Mouse (Mus musculus) ES-Bruce4 (cell line): ENCODE measurements at regions not wholly inside any gene's neighbourhood (a gene's known extent, or its start where the extent isn't known, plus 50 kb on each side); places are given as distances from the start of the nearest gene placed in this dataset.

Experiments
- H3K27ac ChIP-seq: 2 replicates; pipeline ENCODE4 v1.5.1; 2012; ENCODE audit warnings: low read length, inconsistent platforms; ENCODE audit not compliant: insufficient read depth
- H3K27me3 ChIP-seq: 2 replicates; pipeline ENCODE4 v1.6.1; 2012; ENCODE audit warnings: mild to moderate bottlenecking, low read length, inconsistent platforms; ENCODE audit not compliant: control insufficient read depth, poor library complexity, insufficient read depth, severe bottlenecking
- H3K36me3 ChIP-seq: 2 replicates; pipeline ENCODE4 v1.6.1; 2012; ENCODE audit warnings: inconsistent platforms, mild to moderate bottlenecking, low read length, moderate library complexity; ENCODE audit not compliant: control insufficient read depth, poor library complexity, insufficient read depth, severe bottlenecking
- H3K4me1 ChIP-seq: one replicate; pipeline ENCODE4 v1.8.1; 2011; ENCODE audit warnings: low read length; ENCODE audit not compliant: control insufficient read depth, insufficient read depth
- H3K4me3 ChIP-seq: 2 replicates; pipeline ENCODE4 v1.5.1; 2011; ENCODE audit warnings: low read depth, mild to moderate bottlenecking, low read length
- H3K9ac ChIP-seq: 2 replicates; pipeline ENCODE4 v1.6.1; 2012; ENCODE audit warnings: low read depth, mild to moderate bottlenecking, inconsistent platforms; ENCODE audit not compliant: poor library complexity, severe bottlenecking
- H3K9me3 ChIP-seq: replicated peaks from 2 replicates; pipeline ENCODE4 v1.6.1; 2012; ENCODE audit warnings: mild to moderate bottlenecking, low read length, inconsistent platforms; ENCODE audit not compliant: control insufficient read depth, poor library complexity, insufficient read depth, severe bottlenecking
- CTCF ChIP-seq: IDR thresholded peaks from one replicate; pipeline ENCODE4 v1.8.1; 2011; ENCODE audit warnings: low read depth, low read length
- EP300 ChIP-seq: IDR thresholded peaks from 2 replicates; pipeline ENCODE4 v1.6.1; 2011; ENCODE audit warnings: low read depth, low read length; ENCODE audit not compliant: insufficient read depth
- POLR2A ChIP-seq: IDR thresholded peaks from one replicate; pipeline ENCODE4 v1.8.1; 2011; ENCODE audit warnings: low read length; ENCODE audit not compliant: insufficient read depth

DNA sequence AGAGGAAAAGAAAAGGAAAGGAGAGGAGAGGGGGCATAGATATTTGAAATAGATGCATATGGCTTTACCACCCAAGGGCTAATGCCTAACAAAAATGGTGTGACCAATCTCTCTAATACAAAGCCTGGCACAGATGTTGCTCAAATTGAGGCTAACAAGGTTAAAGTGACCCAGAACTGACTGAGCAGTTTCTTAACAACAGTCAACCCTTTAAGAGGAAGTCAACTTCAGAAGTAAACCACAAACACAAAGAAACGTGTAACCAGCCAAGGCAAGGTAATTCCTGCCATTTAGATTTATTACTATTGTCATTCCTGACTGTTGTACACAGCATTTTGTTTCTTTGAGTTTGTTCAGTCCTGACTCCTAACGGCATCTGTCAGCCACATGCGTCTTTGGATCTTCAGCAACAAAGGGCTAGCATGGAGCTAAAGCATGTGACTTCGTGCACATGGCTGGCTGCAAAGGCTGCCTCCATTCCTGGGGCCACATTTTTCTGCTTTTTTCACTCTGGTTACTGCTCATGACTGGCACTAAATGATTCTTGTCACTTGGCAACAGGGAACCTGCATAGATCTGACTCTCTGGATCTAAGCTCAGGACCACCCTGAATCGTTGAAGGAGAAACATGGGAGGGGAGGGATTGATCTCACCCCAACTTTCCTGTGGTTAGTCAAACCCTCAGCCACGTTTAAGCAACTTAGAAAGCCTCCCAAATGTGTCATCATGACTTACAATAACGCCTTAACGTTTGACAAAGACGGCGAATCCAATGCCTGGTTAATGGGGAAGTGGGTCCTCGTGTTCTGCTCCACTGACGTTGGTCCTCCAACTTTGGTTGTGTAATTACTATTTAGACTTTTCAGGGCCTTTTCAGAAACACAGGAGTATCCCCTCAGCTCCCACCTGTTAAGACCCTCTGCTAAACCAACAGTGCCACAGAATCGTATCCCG, 115.3 kb upstream of the Thbs1 start:
- no peaks in the 10 kb centered on the region for H3K9me3 ChIP-seq
- no peak overlapping the region for H3K27ac ChIP-seq
- TF ChIP-seq EP300: no peak
- no peak for TF ChIP-seq CTCF
- no peak for TF ChIP-seq POLR2A
- no peaks in the 10 kb centered on the region; the same call in 1 of the 2 replicates for H3K27me3 ChIP-seq
- H3K9ac ChIP-seq: no peak overlapping the region
- H3K36me3 ChIP-seq: no peaks in the 10 kb centered on the region
- H3K4me1 ChIP-seq: no peaks in the 10 kb centered on the region
- H3K4me3 ChIP-seq: no peak overlapping the region

DNA sequence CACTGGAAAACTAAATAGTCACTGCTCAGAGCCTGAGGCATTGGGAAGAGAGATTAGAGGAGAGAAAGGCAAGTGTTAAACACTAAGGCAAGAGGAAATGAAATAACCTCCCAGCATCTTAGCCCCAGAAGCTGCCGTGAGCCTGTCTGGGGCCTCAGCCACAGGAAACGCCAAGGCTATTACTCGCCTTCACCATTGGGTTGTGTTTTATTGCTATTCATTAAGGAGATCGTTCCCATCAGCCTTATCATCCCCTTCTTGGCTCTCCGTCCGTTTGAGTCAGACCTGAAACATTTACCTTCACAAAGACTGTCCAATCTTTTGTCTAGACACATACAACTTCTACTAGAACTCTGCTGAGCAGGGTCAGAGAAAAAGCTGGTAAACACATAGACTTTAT, 112.0 kb upstream of the Thbs1 start:
- Histone ChIP-seq H3K9me3 (no peaks in the 10 kb centered on the region), H3K9ac (no peak overlapping the region), H3K4me3 (no peak overlapping the region), H3K27me3 (no peaks in the 10 kb centered on the region; the same call in 1 of the 2 replicates), H3K27ac (no peak overlapping the region), H3K36me3 (no peaks in the 10 kb centered on the region), H3K4me1 (no peaks in the 10 kb centered on the region)
- TF ChIP-seq CTCF (no peak), POLR2A (no peak)

DNA sequence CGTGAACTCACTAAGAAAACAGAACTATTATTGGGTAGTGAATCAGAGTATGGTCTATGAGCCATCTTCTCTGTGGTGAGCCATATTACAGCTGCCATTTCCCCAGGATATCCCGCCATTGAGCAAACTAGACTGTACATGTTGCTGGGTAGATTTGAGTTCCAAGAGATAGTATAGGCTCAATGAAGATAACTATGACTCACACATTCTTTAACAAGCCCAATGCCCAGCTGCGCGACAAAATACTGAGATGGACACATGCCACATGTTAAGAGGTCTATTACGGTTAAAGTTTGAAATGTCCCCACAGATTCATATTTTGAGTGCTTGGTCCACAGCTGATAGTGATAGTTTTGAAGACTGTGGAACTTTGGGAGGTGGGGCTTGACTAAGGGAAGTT, 107.5 kb upstream of the Thbs1 start:
- H3K4me1 ChIP-seq: no peaks in the 10 kb centered on the region
- TF ChIP-seq EP300: no peak
- TF ChIP-seq CTCF: no peak
- TF ChIP-seq POLR2A: no peak
- no peak overlapping the region for H3K27ac ChIP-seq
- H3K9ac ChIP-seq: no peak overlapping the region
- H3K36me3 ChIP-seq: no peaks in the 10 kb centered on the region
- no peak overlapping the region for H3K4me3 ChIP-seq
- no peaks in the 10 kb centered on the region for H3K9me3 ChIP-seq
- no peaks in the 10 kb centered on the region for H3K27me3 ChIP-seq

DNA sequence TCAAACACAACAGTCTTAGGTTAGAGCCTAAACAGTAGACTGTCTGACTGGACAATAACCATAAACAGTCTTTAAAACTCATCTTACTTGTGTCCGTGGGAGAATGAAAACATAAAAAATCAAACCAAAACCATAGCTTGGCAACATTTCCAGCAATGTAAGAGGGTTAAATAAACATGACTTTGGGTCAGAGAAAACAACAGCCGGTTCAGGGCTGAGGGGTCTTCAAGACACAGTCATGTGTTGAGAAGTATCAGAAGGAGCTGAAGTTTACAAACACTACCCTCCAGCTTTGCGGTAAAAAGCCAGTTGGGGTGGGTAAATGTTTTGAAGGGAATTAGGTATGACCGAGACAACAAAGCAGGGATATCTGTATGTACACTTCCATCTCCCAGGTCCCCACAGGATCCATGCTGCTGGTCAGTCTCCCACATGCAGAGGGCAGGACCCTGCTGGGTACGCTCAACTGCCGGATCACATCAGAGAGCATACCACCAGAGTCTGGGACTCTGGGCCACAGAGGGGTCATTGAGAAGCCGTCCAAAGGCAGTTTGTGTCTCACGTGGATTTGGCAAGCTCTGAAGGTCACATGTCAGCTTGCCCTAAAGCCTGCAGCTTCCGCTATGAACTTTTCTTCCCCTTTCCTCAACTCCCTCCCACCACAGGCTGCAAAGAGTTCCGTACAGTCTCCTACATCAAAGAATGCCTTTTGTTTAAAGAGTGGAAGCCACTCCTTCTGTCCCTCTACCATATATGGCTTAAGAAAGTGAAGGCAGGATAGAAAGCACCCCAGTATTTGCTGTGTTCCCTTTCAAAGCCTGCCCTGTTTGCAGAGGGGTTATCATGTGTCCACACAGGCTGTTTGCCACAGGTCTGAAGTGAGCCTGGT, 103.9 kb upstream of the Thbs1 start:
- Histone ChIP-seq H3K9me3 (no peaks in the 10 kb centered on the region), H3K9ac (no peak overlapping the region), H3K4me1 (no peaks in the 10 kb centered on the region), H3K27me3 (no peaks in the 10 kb centered on the region; the same call in 1 of the 2 replicates), H3K36me3 (no peaks in the 10 kb centered on the region), H3K27ac (no peak overlapping the region), H3K4me3 (no peak overlapping the region)
- TF ChIP-seq CTCF (no peak), EP300 (no peak), POLR2A (no peak)

DNA sequence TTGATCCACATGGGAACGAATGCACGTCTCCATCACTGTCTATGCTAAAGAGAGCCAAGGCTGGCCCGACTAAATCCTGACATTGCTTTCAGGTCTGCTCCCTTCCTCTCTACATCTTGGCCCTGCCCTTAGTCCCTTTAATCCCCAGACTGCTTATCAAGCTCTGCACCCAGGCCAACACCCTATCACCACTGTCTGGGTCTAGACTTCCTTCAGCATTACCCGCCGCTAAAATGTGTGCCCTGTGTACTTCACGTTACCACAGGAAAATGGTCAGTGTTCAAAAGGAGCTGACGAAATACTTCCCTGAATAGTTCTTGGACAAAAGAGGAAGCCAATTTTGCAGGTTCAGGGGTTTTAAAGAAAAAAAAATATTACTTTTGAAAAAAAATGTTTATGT, 100.0 kb upstream of the Thbs1 start:
- no peak for TF ChIP-seq POLR2A
- no peak for TF ChIP-seq EP300
- no peak for TF ChIP-seq CTCF
- Histone ChIP-seq H3K27me3 (no peaks in the 10 kb centered on the region; the same call in 1 of the 2 replicates), H3K9me3 (no peaks in the 10 kb centered on the region), H3K4me1 (no peaks in the 10 kb centered on the region), H3K9ac (no peak overlapping the region), H3K4me3 (no peak overlapping the region), H3K36me3 (no peaks in the 10 kb centered on the region), H3K27ac (no peak overlapping the region)
